Mouse (Mus musculus) kidney, postnatal 0 days (tissue): ENCODE results near the gene Naaa. TPM values are rescaled to one million over a fixed set of nuclear protein-coding genes. Genes with fewer than 3 reads are reported as not detected.

Experiments
- ATAC-seq: fragments of 200-750 bp; cut with Nextera tagmentation; replicated peaks from 2 replicates; pipeline ENCODE4 v1.8.0; 2017; ENCODE audit warnings: low read depth, moderate number of reproducible peaks, moderate TSS enrichment, moderate library complexity; ENCODE audit not compliant: low FRiP score
- DNase-seq: peaks from one replicate; pipeline ENCODE4 v3.0.0-alpha.2; 2016; ENCODE audit warnings: low spot score
- H3K27ac ChIP-seq: fragments of 300-500 bp; sonication (generic); 2 replicates; pipeline ENCODE4 v1.5.1; 2014; ENCODE audit warnings: mild to moderate bottlenecking
- H3K27me3 ChIP-seq: fragments of 300-500 bp; sonication (generic); 2 replicates; pipeline ENCODE4 v1.6.1; 2014; ENCODE audit warnings: low read length, mixed read lengths; ENCODE audit not compliant: insufficient read depth
- H3K36me3 ChIP-seq: fragments of 300-500 bp; sonication (generic); 2 replicates; pipeline ENCODE4 v1.6.1; 2014; ENCODE audit warnings: low read length, mixed read lengths; ENCODE audit not compliant: insufficient read depth
- H3K4me1 ChIP-seq: fragments of 300-500 bp; sonication (generic); replicated peaks from 2 replicates; pipeline ENCODE4 v1.6.1; 2014; ENCODE audit warnings: antibody characterized with exemption, low read length, mixed read lengths; ENCODE audit not compliant: insufficient read depth
- H3K4me2 ChIP-seq: fragments of 300-500 bp; sonication (generic); 2 replicates; pipeline ENCODE4 v1.6.1; 2014; ENCODE audit warnings: mild to moderate bottlenecking, low read length, moderate library complexity, mixed read lengths
- H3K4me3 ChIP-seq: fragments of 300-500 bp; sonication (generic); replicated peaks from 2 replicates; pipeline ENCODE4 v1.5.1; 2014; ENCODE audit warnings: low read depth, low read length
- H3K9ac ChIP-seq: fragments of 300-500 bp; sonication (generic); 2 replicates; pipeline ENCODE4 v1.6.1; 2014; ENCODE audit warnings: low read depth, low read length
- H3K9me3 ChIP-seq: fragments of 300-500 bp; sonication (generic); replicated peaks from 2 replicates; pipeline ENCODE4 v1.6.1; 2016; ENCODE audit warnings: low read length, inconsistent platforms, mixed read lengths
- CTCF ChIP-seq: IDR thresholded peaks from 2 replicates; pipeline ENCODE4 v1.5.1; 2016; ENCODE audit warnings: antibody characterized with exemption, low read depth, mild to moderate bottlenecking, moderate library complexity
- WGBS: fragments of 180-500 bp; shearing (Covaris S2); extraction: QIAGEN DNeasy Blood & Tissue Kit; methylation state at CpG from one replicate; pipeline ENCODE4 v1.1.7; 2014; 5-methylcytosine and 5-hydroxymethylcytosine counted together
- polyA plus RNA-seq: library from polyadenylated mRNA; unstranded; fragments of >200 nt; fragmentation: Nextera tagmentation; extraction: Ambion mirVana; gene quantifications from 2 replicates; pipeline ENCODE4 v1.2.1, GENCODE M21; 2015

Naaa gene
- polyA plus RNA-seq, 1 experiment from 2014 or later, result 19.4 TPM

DNA sequence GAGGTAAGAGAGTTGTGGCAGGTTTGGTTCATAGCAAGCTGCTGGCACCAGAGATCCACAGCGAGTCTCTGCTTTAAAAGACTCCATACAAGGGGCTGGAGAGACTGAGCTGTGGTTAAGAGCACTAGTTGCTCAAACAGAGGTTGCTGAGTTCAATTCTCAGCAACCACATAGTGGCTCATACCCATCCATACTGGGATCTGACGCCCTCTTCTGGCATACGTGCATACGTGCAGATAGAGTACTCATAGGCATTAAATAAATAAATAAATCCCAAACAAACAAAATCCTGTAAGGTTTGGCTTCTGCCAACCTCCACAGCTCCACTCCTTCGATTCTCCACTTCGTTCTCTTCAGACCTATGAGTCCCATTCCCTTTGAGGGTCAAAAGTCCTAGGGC lies 25.9 kb downstream of the Naaa start:
- 89% methylated on average over 6 of the region's 6 CpGs for WGBS
- TF ChIP-seq CTCF, result no peak
- H3K4me3 ChIP-seq, result no peak overlapping the region

DNA sequence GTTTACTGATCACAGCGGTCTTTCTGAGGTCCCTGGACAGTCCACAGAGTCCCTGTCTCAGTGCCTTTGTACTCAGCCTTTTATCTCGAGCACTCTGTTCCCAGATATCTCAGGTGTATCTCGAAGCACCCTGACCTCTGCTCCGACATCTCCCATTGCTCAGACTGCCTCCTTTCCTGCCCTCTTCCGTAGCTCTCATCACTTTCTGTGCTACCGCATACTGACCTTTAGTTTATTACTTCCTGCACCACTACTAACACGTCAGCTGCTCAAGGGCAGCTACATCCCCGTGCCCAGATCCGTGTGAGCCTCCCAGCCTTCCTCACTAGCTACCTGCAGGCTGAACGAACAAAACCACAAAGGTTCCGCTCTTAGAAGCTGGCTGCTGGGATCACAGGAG lies 29.4 kb downstream of the Naaa start:
- Histone ChIP-seq H3K4me2 (no peak overlapping the region), H3K27ac (no peak overlapping the region), H3K4me3 (no peak overlapping the region), H3K4me1 (no peaks in the 10 kb centered on the region), H3K9ac (no peak overlapping the region), H3K27me3 (no peaks in the 10 kb centered on the region), H3K36me3 (no peaks in the 10 kb centered on the region), H3K9me3 (no peaks in the 10 kb centered on the region)
- ATAC-seq (no peak), DNase-seq (no peak)
- WGBS, result 75% methylated on average over 11 of the region's 11 CpGs
- TF ChIP-seq CTCF, result no peak

More for the DNA sequence above, 25.9 kb downstream of the Naaa start:
- no peak for DNase-seq
- ATAC-seq, result no peak
- Histone ChIP-seq H3K9me3 (no peaks in the 10 kb centered on the region), H3K4me2 (no peak overlapping the region), H3K9ac (no peak overlapping the region), H3K27me3 (no peaks in the 10 kb centered on the region), H3K27ac (no peak overlapping the region), H3K36me3 (no peaks in the 10 kb centered on the region), H3K4me1 (peaks cover 7% of the 10 kb centered on the region; the same call in 1 of the 2 replicates)

DNA sequence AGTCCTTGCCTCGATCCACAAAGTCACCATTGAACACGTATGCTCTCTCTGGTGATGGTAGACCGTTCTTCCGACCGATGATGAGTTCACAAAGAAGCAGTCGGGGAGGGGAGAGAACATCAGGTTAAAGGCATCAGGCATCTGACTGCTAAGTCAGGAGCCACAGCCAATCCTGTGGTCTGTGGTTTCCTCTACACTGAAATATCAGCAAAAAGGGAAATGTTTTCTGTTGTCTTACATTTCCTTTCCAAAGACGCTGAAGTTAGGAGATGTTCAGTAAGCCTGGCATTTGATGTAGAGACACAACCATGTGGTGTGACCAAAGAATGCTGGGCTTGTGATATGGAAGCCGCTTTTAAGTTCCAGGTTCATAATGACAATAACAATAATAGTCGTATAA lies 32.5 kb downstream of the Naaa start:
- no peaks in the 10 kb centered on the region for H3K4me1 ChIP-seq
- H3K4me2 ChIP-seq, result no peak overlapping the region
- TF ChIP-seq CTCF, result no peak
- DNase-seq, result no peak
- H3K4me3 ChIP-seq, result no peak overlapping the region
- no peak overlapping the region for H3K9ac ChIP-seq
- WGBS, result 89% methylated on average over 9 of the region's 9 CpGs
- no peaks in the 10 kb centered on the region for H3K9me3 ChIP-seq
- ATAC-seq, result no peak
- no peaks in the 10 kb centered on the region for H3K27me3 ChIP-seq
- H3K27ac ChIP-seq, result no peak overlapping the region
- no peaks in the 10 kb centered on the region for H3K36me3 ChIP-seq

DNA sequence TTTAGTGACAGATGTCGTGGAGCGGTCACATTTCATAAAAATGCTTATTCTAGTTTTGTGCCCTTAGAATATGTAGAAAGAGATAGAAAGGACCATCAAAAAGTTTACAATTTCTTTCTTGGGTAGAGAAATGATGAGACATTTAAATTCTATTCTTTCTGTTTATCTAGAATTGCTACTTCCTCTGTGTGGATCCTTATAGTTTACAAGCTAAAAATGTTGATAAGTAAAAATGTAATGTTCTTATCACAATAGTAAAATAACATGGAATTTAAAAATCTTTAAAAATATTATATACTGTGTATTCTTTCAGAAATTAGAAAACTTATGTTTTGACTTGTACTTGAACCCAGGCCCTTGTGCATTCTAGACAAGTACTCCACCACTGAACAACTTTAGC lies 33.1 kb downstream of the Naaa start:
- no peaks in the 10 kb centered on the region for H3K27me3 ChIP-seq
- H3K4me3 ChIP-seq, result no peak overlapping the region
- no peak for TF ChIP-seq CTCF
- no peaks in the 10 kb centered on the region for H3K36me3 ChIP-seq
- DNase-seq (no peak), ATAC-seq (no peak)
- no peak overlapping the region for H3K9ac ChIP-seq
- WGBS, result 94% methylated on average over 2 of the region's 2 CpGs
- H3K9me3 ChIP-seq, result no peaks in the 10 kb centered on the region
- H3K4me2 ChIP-seq, result no peak overlapping the region
- H3K27ac ChIP-seq, result no peak overlapping the region
- H3K4me1 ChIP-seq, result no peaks in the 10 kb centered on the region

DNA sequence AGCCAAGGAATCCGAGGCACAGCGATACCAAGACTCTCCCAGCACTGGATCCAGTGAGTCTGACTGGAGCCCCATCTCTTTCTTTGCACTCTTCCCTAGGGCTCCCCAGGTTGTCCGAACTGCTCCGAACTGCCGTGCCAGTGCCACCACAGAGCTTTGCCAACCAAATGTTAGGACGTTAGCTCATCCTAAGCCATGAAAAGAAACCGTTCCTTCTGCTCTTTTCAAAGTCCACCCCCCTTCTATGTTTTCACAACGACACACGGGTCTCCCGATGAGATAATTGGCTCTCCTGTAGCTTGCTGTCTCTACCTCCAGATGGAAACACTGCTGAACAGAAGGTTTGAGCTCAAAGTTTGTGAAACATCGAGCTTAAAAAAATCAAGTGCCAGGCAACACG lies 37.2 kb downstream of the Naaa start:
- WGBS, result 94% methylated on average over 12 of the region's 12 CpGs
- no peaks in the 10 kb centered on the region for H3K27me3 ChIP-seq
- no peaks in the 10 kb centered on the region for H3K4me1 ChIP-seq
- no peak overlapping the region for H3K4me2 ChIP-seq
- no peak overlapping the region for H3K4me3 ChIP-seq
- DNase-seq (no peak), ATAC-seq (no peak)
- no peak for TF ChIP-seq CTCF
- H3K27ac ChIP-seq, result no peak overlapping the region
- no peaks in the 10 kb centered on the region for H3K9me3 ChIP-seq
- no peak overlapping the region for H3K9ac ChIP-seq
- no peaks in the 10 kb centered on the region for H3K36me3 ChIP-seq

DNA sequence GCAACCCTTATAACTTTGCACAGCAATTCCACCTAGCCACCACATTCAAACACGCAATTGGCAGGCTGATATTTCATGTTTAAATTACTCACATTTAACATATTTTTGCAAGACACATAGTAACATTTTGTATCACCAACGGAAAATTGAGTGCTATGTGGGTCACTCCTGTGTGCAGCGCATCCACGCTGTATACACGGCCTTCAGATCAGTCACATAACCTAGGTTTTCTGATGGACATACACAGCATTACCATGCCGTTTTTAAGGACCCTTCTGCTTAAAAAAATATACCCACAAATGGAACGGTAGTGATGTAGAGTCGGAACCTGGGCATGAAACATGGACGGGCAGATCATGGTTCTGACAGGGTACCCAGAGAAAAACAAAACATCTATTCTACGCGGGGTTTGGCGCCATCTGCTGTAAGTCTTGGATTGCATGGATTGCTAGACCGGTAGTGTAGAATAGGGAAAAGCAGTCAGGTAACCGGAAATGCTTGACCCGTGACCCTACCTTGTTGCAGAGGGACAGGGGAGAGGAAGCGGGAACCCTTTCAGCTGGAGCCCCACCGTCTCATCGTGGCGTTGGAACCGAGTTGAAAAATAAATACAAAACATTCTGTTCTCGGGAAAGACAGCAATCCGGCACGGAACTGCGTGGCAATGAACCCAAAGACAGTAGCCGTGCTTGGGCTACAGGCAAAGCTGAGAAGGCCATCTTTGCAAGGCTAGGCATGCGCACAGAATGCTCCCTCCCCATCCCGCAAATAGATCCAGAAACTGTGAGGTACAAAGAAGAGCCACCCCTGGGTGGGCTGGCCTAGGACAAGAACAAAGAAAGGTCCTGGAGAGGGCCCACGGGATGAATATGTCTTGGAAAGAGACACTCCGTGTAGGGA lies 38.4 kb downstream of the Naaa start:
- peak overlapping the region; percentile 6; the same call in 1 of the 2 replicates for H3K4me2 ChIP-seq
- no peaks in the 10 kb centered on the region for H3K27me3 ChIP-seq
- DNase-seq (peak; percentile 76), ATAC-seq (peak; percentile 65)
- H3K9ac ChIP-seq, result no peak overlapping the region
- H3K4me1 ChIP-seq, result no peaks in the 10 kb centered on the region
- H3K36me3 ChIP-seq, result no peaks in the 10 kb centered on the region
- 44% methylated on average over 29 of the region's 29 CpGs for WGBS
- H3K9me3 ChIP-seq, result no peaks in the 10 kb centered on the region
- peak; percentile 88 for TF ChIP-seq CTCF
- H3K4me3 ChIP-seq, result no peak overlapping the region
- H3K27ac ChIP-seq, result no peak overlapping the region
